ENCODE assay signal across 33 mouse cellular contexts in the genomic region with DNA sequence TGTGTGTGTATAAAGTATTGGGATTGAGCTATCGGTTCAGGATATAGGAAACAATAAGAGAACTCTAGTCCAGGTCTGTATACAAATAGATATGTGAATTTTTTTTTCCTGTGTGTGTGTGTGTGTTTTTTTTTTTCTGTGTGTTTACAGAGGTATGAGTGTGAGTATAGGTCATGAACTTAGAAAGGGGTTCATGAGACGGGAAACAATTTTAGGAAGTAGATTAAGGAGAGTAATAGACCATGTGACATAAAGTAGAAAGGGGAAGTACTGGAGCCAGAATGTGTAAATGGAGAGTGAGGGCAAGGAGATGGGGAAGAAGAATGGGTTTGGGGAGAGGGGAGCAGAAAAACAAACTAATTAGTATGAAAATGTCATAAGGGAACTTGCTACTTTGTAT. TPM values are rescaled to one million over a fixed set of nuclear protein-coding genes. Genes with fewer than 3 reads are reported as not detected.
A peak's percentile ranks its signal among the peaks of the same experiment; 100 is the strongest.
DNase-seq lines count a peak whose midpoint lies in the region; ATAC-seq and TF ChIP-seq lines count a peak whose summit lies in the region.
"Had no signal": no experiment of that assay in that cellular context is flagged by ENCODE, and none has a peak within 500 bp of the region (broad histone marks: within the 10 kb centered on the region; RNA-seq: fewer than 3 reads in every experiment).

No protein-coding gene starts in this region.

- no peak overlapping the region for H3K4me2 ChIP-seq in heart, embryonic 12.5 days
- H3K4me2 ChIP-seq: forebrain, embryonic 13.5 days; heart, embryonic 13.5 days; hindbrain, embryonic 15.5 days; limb, embryonic 15.5 days; neural tube, embryonic 15.5 days had no signal

- H3K27me3 ChIP-seq in heart, embryonic 12.5 days (replicated peaks): no peaks in the 10 kb centered on the region
- H3K27me3 ChIP-seq in G1E (ENCODE audit: insufficient read depth, low read length): no peaks in the 10 kb centered on the region
- H3K27me3 ChIP-seq: forebrain, embryonic 13.5 days; heart, embryonic 13.5 days; hindbrain, embryonic 15.5 days; limb, embryonic 15.5 days; neural tube, embryonic 15.5 days had no signal

- H3K4me3 ChIP-seq in heart, embryonic 12.5 days: no peak overlapping the region
- H3K4me3 ChIP-seq in G1E (ENCODE audit: low read depth, low read length): no peak overlapping the region
- H3K4me3 ChIP-seq: forebrain, embryonic 13.5 days; heart, adult 2 months; heart, embryonic 13.5 days; hindbrain, embryonic 10.5 days; hindbrain, embryonic 15.5 days; limb, embryonic 10.5 days; limb, embryonic 15.5 days; neural tube, embryonic 15.5 days had no signal

- TF ChIP-seq CTCF in G1E (IDR thresholded peaks at IDR 0.05; ENCODE audit: low read depth, low read length): no peak

- H3K9ac ChIP-seq in heart, embryonic 12.5 days: no peak overlapping the region
- H3K9ac ChIP-seq: forebrain, embryonic 13.5 days; heart, embryonic 13.5 days; hindbrain, embryonic 15.5 days; limb, embryonic 15.5 days; neural tube, embryonic 15.5 days had no signal

- ATAC-seq in heart, embryonic 12.5 days (ENCODE audit: insufficient number of reproducible peaks, low FRiP score): no peak
- peak; percentile 93 for ATAC-seq in G1E (ENCODE audit: extremely low read depth, insufficient number of reproducible peaks, low FRiP score, poor library complexity, severe bottlenecking)
- peak; percentile 96 to 99 for ATAC-seq in hematopoietic stem cell, adult 5-6 weeks (replicated peaks in 1 of 2; ENCODE audit: insufficient read depth in 1 of 2, low FRiP score in 2 of 2, low TSS enrichment in 1 of 2, low read depth in 1 of 2, poor library complexity in 2 of 2, severe bottlenecking in 2 of 2)
- ATAC-seq in megakaryocyte progenitor cell, adult 5-6 weeks (replicated peaks; ENCODE audit: poor library complexity): peak; percentile 100
- ATAC-seq: activated CD4-positive, CD25-positive, alpha-beta regulatory T cell, adult 4 months; forebrain, embryonic 13.5 days; inflammation-experienced regulatory T-cells, adult 6 months had no signal

- H3K27ac ChIP-seq in heart, embryonic 12.5 days (ENCODE audit: poor library complexity, severe bottlenecking): no peak overlapping the region
- H3K27ac ChIP-seq: forebrain, embryonic 13.5 days; heart, adult 2 months; heart, embryonic 13.5 days; hindbrain, embryonic 10.5 days; hindbrain, embryonic 15.5 days; limb, embryonic 10.5 days; limb, embryonic 15.5 days; neural tube, embryonic 15.5 days; stomach, postnatal 0 days had no signal

- intact Hi-C loops in left cerebral cortex, postnatal 4 days (cut with DNase I): no loop called here

- WGBS in heart, embryonic 12.5 days: 71% methylated on average over 2 of the region's 2 CpGs

- no peaks in the 10 kb centered on the region for H3K36me3 ChIP-seq in heart, embryonic 12.5 days
- H3K36me3 ChIP-seq in G1E (replicated peaks): no peaks in the 10 kb centered on the region
- H3K36me3 ChIP-seq: heart, embryonic 13.5 days; hindbrain, embryonic 10.5 days; hindbrain, embryonic 15.5 days; limb, embryonic 10.5 days; limb, embryonic 15.5 days; neural tube, embryonic 15.5 days had no signal

- H3K9me3 ChIP-seq in heart, embryonic 12.5 days (replicated peaks): no peaks in the 10 kb centered on the region
- no peaks in the 10 kb centered on the region for H3K9me3 ChIP-seq in G1E (replicated peaks)
- H3K9me3 ChIP-seq: forebrain, embryonic 13.5 days; heart, embryonic 13.5 days; hindbrain, embryonic 10.5 days; hindbrain, embryonic 15.5 days; limb, embryonic 10.5 days; limb, embryonic 15.5 days; neural tube, embryonic 15.5 days had no signal

- peak; percentile 12 for DNase-seq in heart, adult 11 months
- DNase-seq in G1E (ENCODE audit: low spot score): peak; percentile 21
- no peak for DNase-seq in adrenal gland, adult 18-20 months (ENCODE audit: low spot score in 2 of 2)
- DNase-seq in right cerebral cortex, adult 2 months (ENCODE audit: low spot score in 2 of 2): no peak
- no peak for DNase-seq in left cerebral cortex, postnatal 4 days
- DNase-seq: adrenal gland, adult 8-10 months; cerebellum, adult 8-10 months; cerebellum, postnatal 25 days; gastrocnemius, postnatal 25 days; heart, adult 2 months; heart, postnatal 10 days; kidney, adult 11 months; kidney, postnatal 14 days; lung, adult 2 months; lung, postnatal 14 days; midbrain, embryonic 14.5 days; right cerebral cortex, postnatal 25 days; spleen, adult 18-20 months; thymus, adult 18-20 months; thymus, postnatal 25 days had no signal

- no peaks in the 10 kb centered on the region for H3K4me1 ChIP-seq in heart, embryonic 12.5 days (replicated peaks)
- no peaks in the 10 kb centered on the region; the same call in 1 of the 2 replicates for H3K4me1 ChIP-seq in G1E (ENCODE audit: insufficient read depth, low read depth, low read length)
- H3K4me1 ChIP-seq: forebrain, embryonic 13.5 days; heart, embryonic 13.5 days; hindbrain, embryonic 10.5 days; hindbrain, embryonic 15.5 days; limb, embryonic 15.5 days; neural tube, embryonic 15.5 days had no signal

RNA-seq across cellular contexts. Expression of a gene that starts 9.2 kb away (rescaled TPM):
- polyA plus RNA-seq in heart, embryonic 12.5 days (2016; fragmentation: Nextera tagmentation; extraction: Ambion mirVana): 13.8 and 15.1 TPM in 2 replicates
- 91.4 and 99.0 TPM in 2 replicates for total RNA-seq in G1E (2014; fragmentation: Nextera tagmentation)
- total RNA-seq in G1E (2017): 54.0 and 62.9 TPM in 2 replicates
- polyA plus RNA-seq in G1E (2012): 5.3 and 7.1 TPM in 2 replicates
- 62.1 and 83.2 TPM in 2 replicates for total RNA-seq in hematopoietic stem cell, adult 5-6 weeks (2017)
- total RNA-seq in megakaryocyte progenitor cell, adult 5-6 weeks (2015): 70.8 and 72.5 TPM in 2 replicates
- 40.0 and 51.7 TPM in 2 replicates for total RNA-seq in megakaryocyte progenitor cell, adult 5-6 weeks (2017)
- total RNA-seq in adrenal gland, adult 18-20 months (2021): 100 to 1,000 TPM in 1 of 2 experiments, 10 to 100 TPM in 1; 93.4 to 111 TPM
- 10 to 100 TPM; 48.2 to 57.5 TPM for total RNA-seq in left cerebral cortex, postnatal 4 days (2021)

Comparison
In these comparisons a context has a peak if more than half of its experiments do, and no peak if none do; other contexts are left out.
1. DNase-seq: peak in heart, adult 11 months (single experiment) and G1E (single experiment); none in adrenal gland, adult 18-20 months (0 of 2), right cerebral cortex, adult 2 months (0 of 2) and left cerebral cortex, postnatal 4 days (single experiment).